Mouse (Mus musculus) liver, postnatal 0 days (tissue): Measurements from ENCODE around the gene Arsg. TPM values are rescaled to one million over a fixed set of nuclear protein-coding genes. Genes with fewer than 3 reads are reported as not detected.

Experiments used
- ATAC-seq: fragments of 200-750 bp; cut with Nextera tagmentation; 2 replicates; pipeline ENCODE4 v1.8.0; 2017; ENCODE audit warnings: mild to moderate bottlenecking, moderate library complexity
- DNase-seq: peaks from one replicate; pipeline ENCODE4 v3.0.0-alpha.2; 2016
- H3K27ac ChIP-seq: fragments of 300-500 bp; sonication (generic); 2 replicates; pipeline ENCODE4 v1.5.1; 2014; ENCODE audit warnings: antibody characterized with exemption, moderate library complexity, mild to moderate bottlenecking, low read depth
- H3K27me3 ChIP-seq: fragments of 300-500 bp; sonication (generic); 2 replicates; pipeline ENCODE4 v1.6.1; 2014; ENCODE audit warnings: low read length, control low read depth, mixed read lengths; ENCODE audit not compliant: insufficient read depth
- H3K36me3 ChIP-seq: fragments of 300-500 bp; sonication (generic); replicated peaks from 2 replicates; pipeline ENCODE4 v1.6.1; 2014; ENCODE audit warnings: mild to moderate bottlenecking, control low read depth, low read length, moderate library complexity, mixed read lengths; ENCODE audit not compliant: insufficient read depth
- H3K4me1 ChIP-seq: fragments of 300-500 bp; sonication (generic); 2 replicates; pipeline ENCODE4 v1.6.1; 2014; ENCODE audit warnings: antibody characterized with exemption, mild to moderate bottlenecking, control low read depth; ENCODE audit not compliant: insufficient read depth
- H3K4me2 ChIP-seq: fragments of 300-500 bp; sonication (generic); 2 replicates; pipeline ENCODE4 v1.6.1; 2014; ENCODE audit warnings: low read depth, mild to moderate bottlenecking, low read length, moderate library complexity, mixed read lengths
- H3K4me3 ChIP-seq: fragments of 300-500 bp; sonication (generic); 2 replicates; pipeline ENCODE4 v1.5.1; 2014; ENCODE audit warnings: low read depth, low read length
- H3K9ac ChIP-seq: fragments of 300-500 bp; sonication (generic); replicated peaks from 2 replicates; pipeline ENCODE4 v1.6.1; 2014; ENCODE audit warnings: mild to moderate bottlenecking, moderate library complexity
- H3K9me3 ChIP-seq: fragments of 300-500 bp; sonication (generic); 2 replicates; pipeline ENCODE4 v1.6.1; 2016; ENCODE audit warnings: mild to moderate bottlenecking, control low read depth, low read length, mixed read lengths
- CTCF ChIP-seq: sonication (generic); IDR thresholded peaks from 2 replicates; pipeline ENCODE4 v1.5.1; 2016; ENCODE audit warnings: antibody characterized with exemption, low read depth
- EP300 ChIP-seq: IDR thresholded peaks from 2 replicates; pipeline ENCODE4 v1.6.1; 2016; ENCODE audit warnings: antibody characterized with exemption, low read depth, mild to moderate bottlenecking
- WGBS: fragments of 180-500 bp; shearing (Covaris S2); extraction: QIAGEN DNeasy Blood & Tissue Kit; methylation state at CpG from one replicate; pipeline ENCODE4 v1.1.7; 2014; ENCODE audit not compliant: insufficient replicate concordance; 5-methylcytosine and 5-hydroxymethylcytosine counted together
- polyA plus RNA-seq: library from polyadenylated mRNA; unstranded; fragments of >200 nt; fragmentation: Nextera tagmentation; extraction: Ambion mirVana; gene quantifications from 2 replicates; pipeline ENCODE4 v1.2.1, GENCODE M21; 2015

The Arsg gene
- polyA plus RNA-seq, 1 experiment from 2014 or later, result 13.1 TPM

GRCm38 (mm10) chr11:109476653-109477052 is 3.5 kb downstream of the Arsg start:
- Histone ChIP-seq H3K36me3 (no peaks in the 10 kb centered on the region), H3K4me2 (no peak overlapping the region), H3K9me3 (no peaks in the 10 kb centered on the region), H3K4me1 (peaks cover 8% of the 10 kb centered on the region; the same call in 1 of the 2 replicates), H3K4me3 (no peak overlapping the region), H3K9ac (peak overlapping the region; percentile 46; the same call in 1 of the 2 replicates), H3K27ac (no peak overlapping the region), H3K27me3 (no peaks in the 10 kb centered on the region)
- no peak for TF ChIP-seq CTCF
- no peak for TF ChIP-seq EP300
- DNase-seq (no peak), ATAC-seq (no peak)
- WGBS, result 45% methylated on average over 6 of the region's 6 CpGs

GRCm38 (mm10) chr11:109477606-109478380 is 4.6 kb downstream of the Arsg start:
- Histone ChIP-seq H3K27ac (peak overlapping the region; percentile 83), H3K4me2 (peak overlapping the region; percentile 27; the same call in 1 of the 2 replicates)
- TF ChIP-seq EP300, result no peak; the same call in 1 of the 2 replicates
- TF ChIP-seq CTCF, result no peak

GRCm38 (mm10) chr11:109479575-109480285 is 6.6 kb downstream of the Arsg start:
- H3K27me3 ChIP-seq, result no peaks in the 10 kb centered on the region
- H3K4me2 ChIP-seq, result no peak overlapping the region
- H3K4me3 ChIP-seq, result no peak overlapping the region
- no peak for DNase-seq
- H3K9me3 ChIP-seq, result no peaks in the 10 kb centered on the region
- H3K9ac ChIP-seq, result no peak overlapping the region
- peaks cover 9% of the 10 kb centered on the region for H3K4me1 ChIP-seq
- no peak for ATAC-seq
- H3K36me3 ChIP-seq, result no peaks in the 10 kb centered on the region
- peak overlapping the region; percentile 83 for H3K27ac ChIP-seq
- 53% methylated on average over 16 of the region's 16 CpGs for WGBS
- TF ChIP-seq CTCF, result no peak
- no peak for TF ChIP-seq EP300

More at GRCm38 (mm10) chr11:109477606-109478380, 4.6 kb downstream of the Arsg start:
- ATAC-seq (peak; percentile 69), DNase-seq (peak; percentile 71)
- no peak overlapping the region for H3K4me3 ChIP-seq
- no peaks in the 10 kb centered on the region for H3K27me3 ChIP-seq
- no peaks in the 10 kb centered on the region for H3K9me3 ChIP-seq
- peak overlapping the region; percentile 46; the same call in 1 of the 2 replicates for H3K9ac ChIP-seq
- H3K4me1 ChIP-seq, result peaks cover 8% of the 10 kb centered on the region; the same call in 1 of the 2 replicates
- no peaks in the 10 kb centered on the region for H3K36me3 ChIP-seq
- 60% methylated on average over 16 of the region's 16 CpGs for WGBS

GRCm38 (mm10) chr11:109480440-109480839 is 7.3 kb downstream of the Arsg start:
- Histone ChIP-seq H3K4me3 (no peak overlapping the region), H3K4me2 (no peak overlapping the region), H3K9ac (no peak overlapping the region), H3K36me3 (no peaks in the 10 kb centered on the region), H3K27ac (peak overlapping the region; percentile 63), H3K27me3 (no peaks in the 10 kb centered on the region), H3K4me1 (peaks cover 15% of the 10 kb centered on the region), H3K9me3 (no peaks in the 10 kb centered on the region)
- no peak for ATAC-seq
- TF ChIP-seq EP300 (no peak), CTCF (no peak)
- WGBS, result 48% methylated on average over 8 of the region's 8 CpGs
- DNase-seq, result peak; percentile 41

GRCm38 (mm10) chr11:109485398-109486045 is 12.3 kb downstream of the Arsg start:
- DNase-seq (peak; percentile 88), ATAC-seq (peak; percentile 87)
- no peaks in the 10 kb centered on the region for H3K27me3 ChIP-seq
- H3K27ac ChIP-seq, result peak overlapping the region; percentile 67
- H3K4me1 ChIP-seq, result peaks cover 34% of the 10 kb centered on the region
- H3K9me3 ChIP-seq, result no peaks in the 10 kb centered on the region
- H3K36me3 ChIP-seq, result no peaks in the 10 kb centered on the region
- WGBS, result 73% methylated on average over 15 of the region's 15 CpGs
- H3K4me2 ChIP-seq, result peak overlapping the region; percentile 48
- TF ChIP-seq CTCF (no peak), EP300 (peak; percentile 31; the same call in 1 of the 2 replicates)
- H3K4me3 ChIP-seq, result no peak overlapping the region
- 0 out of 2 replicates have a peak overlapping the region, but pooled peaks have one; percentile 34 for H3K9ac ChIP-seq
